Mouse (Mus musculus) heart, postnatal 10 days (tissue): ENCODE data around the gene Zfx. TPM values are rescaled to one million over a fixed set of nuclear protein-coding genes. Genes with fewer than 3 reads are reported as not detected.

Experiments
- DNase-seq, 2 experiments: peaks; one replicate each; pipeline ENCODE4 v3.0.0; 2021
- intact Hi-C: fragments of 180-260 bp; cut with DNase I; formaldehyde crosslinking; loops from one replicate; pipeline ENCODE4 v1.15.1; 2025
- total RNA-seq, 2 experiments: library from RNA; stranded (reverse); gene quantifications; 2 replicates each; pipeline ENCODE4 v1.2.3; 2021

Zfx gene
- 10 to 100 TPM; 29.0 to 33.3 TPM for total RNA-seq

GRCm38 (mm10) chrX:94123059-94123839, at the start of gene Zfx:
TSS of gene Zfx (minus strand) at chrX:94123702.
- DNase-seq: peak; percentile 69 to 72
- intact Hi-C loops: no loop called here

GRCm38 (mm10) chrX:94169348-94169747, 45.8 kb upstream of the Zfx start:
- no peak for DNase-seq

GRCm38 (mm10) chrX:94152251-94152830, 28.8 kb upstream of the Zfx start:
- no peak for DNase-seq
- intact Hi-C loops: no loop called here

More at GRCm38 (mm10) chrX:94169348-94169747, 45.8 kb upstream of the Zfx start:
- intact Hi-C loops: no loop called here

- no peak for DNase-seq
- intact Hi-C loops: no loop called here
Measured at GRCm38 (mm10) chrX:94150471-94150870, 27.0 kb upstream of the Zfx start.

GRCm38 (mm10) chrX:94142004-94142771, 18.7 kb upstream of the Zfx start:
- DNase-seq: no peak
- intact Hi-C loops: no loop called here

GRCm38 (mm10) chrX:94140080-94140479, 16.6 kb upstream of the Zfx start:
- intact Hi-C loops: no loop called here
- no peak for DNase-seq

- DNase-seq: no peak
- intact Hi-C loops: no loop called here
Measured at GRCm38 (mm10) chrX:94138256-94138655, 14.8 kb upstream of the Zfx start.

GRCm38 (mm10) chrX:94135084-94135483, 11.6 kb upstream of the Zfx start:
- DNase-seq: no peak
- intact Hi-C loops: no loop called here

- intact Hi-C loops: no loop called here
- DNase-seq: no peak
Measured at GRCm38 (mm10) chrX:94133551-94133950, 10.0 kb upstream of the Zfx start.

- intact Hi-C loops: no loop called here
- no peak for DNase-seq
Measured at GRCm38 (mm10) chrX:94132239-94132638, 8.7 kb upstream of the Zfx start.

- DNase-seq: no peak
- intact Hi-C loops: no loop called here
Measured at GRCm38 (mm10) chrX:94129712-94130111, 6.2 kb upstream of the Zfx start.

- DNase-seq: no peak
- intact Hi-C loops: loop anchor here (2.0 kb wide), 1 partner anchor 51 kb away; no protein-coding TSS in a partner anchor
Measured at GRCm38 (mm10) chrX:94125950-94126349, 2.4 kb upstream of the Zfx start.

- DNase-seq: peak in 1 of 2 experiments; percentile 64
- intact Hi-C loops: no loop called here
Measured at GRCm38 (mm10) chrX:94122709-94123058, 818 bp downstream of the Zfx start.

GRCm38 (mm10) chrX:94121866-94122708, 1.4 kb downstream of the Zfx start:
- intact Hi-C loops: no loop called here
- peak; percentile 84 to 88 for DNase-seq

- intact Hi-C loops: no loop called here
Measured at GRCm38 (mm10) chrX:94121161-94121856, 2.2 kb downstream of the Zfx start.

GRCm38 (mm10) chrX:94118350-94118749, 5.2 kb downstream of the Zfx start:
- intact Hi-C loops: no loop called here
- DNase-seq: no peak

More at GRCm38 (mm10) chrX:94121161-94121856, 2.2 kb downstream of the Zfx start:
- peak; percentile 26 to 27 for DNase-seq

GRCm38 (mm10) chrX:94115882-94116281, 7.6 kb downstream of the Zfx start:
- no peak for DNase-seq
- intact Hi-C loops: no loop called here

- intact Hi-C loops: no loop called here
- DNase-seq: no peak
Measured at GRCm38 (mm10) chrX:94105964-94106363, 17.5 kb downstream of the Zfx start.

GRCm38 (mm10) chrX:94102938-94103337, 20.6 kb downstream of the Zfx start:
- intact Hi-C loops: no loop called here
- DNase-seq: no peak

GRCm38 (mm10) chrX:94100561-94100960, 22.9 kb downstream of the Zfx start:
- intact Hi-C loops: no loop called here
- no peak for DNase-seq
